Mouse (Mus musculus) hematopoietic stem cell, adult 5-6 weeks (primary cell): Measurements from ENCODE around the gene U2af1l4. TPM values are rescaled to one million over a fixed set of nuclear protein-coding genes. Genes with fewer than 3 reads are reported as not detected.

ENCODE experiments used
- ATAC-seq, 2 experiments: fragments of 125-278 bp in 1 of 2; replicated peaks in 1 of 2; 2 replicates each; pipeline ENCODE4 v1.8.0; 2016 to 2017; ENCODE audit warnings: inconsistent platforms in 2 of 2, mild to moderate bottlenecking in 2 of 2, moderate number of reproducible peaks in 2 of 2, low read depth in 1 of 2, moderate TSS enrichment in 1 of 2; ENCODE audit not compliant: low FRiP score in 2 of 2, poor library complexity in 2 of 2, severe bottlenecking in 2 of 2, insufficient read depth in 1 of 2, low TSS enrichment in 1 of 2
- total RNA-seq: library from RNA; stranded (forward); fragments of 172-1452, 232-1000 nt; gene quantifications from 2 replicates; pipeline ENCODE4 v1.2.3, GENCODE M21; 2017

The U2af1l4 gene
- total RNA-seq, 1 experiment from 2014 or later = 148 TPM

GRCm38 (mm10) chr7:30549880-30550279, 13.2 kb upstream of the U2af1l4 start:
- no peak for ATAC-seq

GRCm38 (mm10) chr7:30550603-30551002, 12.5 kb upstream of the U2af1l4 start:
- no peak for ATAC-seq

- ATAC-seq = peak; percentile 58 to 61
Measured at GRCm38 (mm10) chr7:30551445-30552101, 11.5 kb upstream of the U2af1l4 start.

- peak; percentile 86 to 92 for ATAC-seq
Measured at GRCm38 (mm10) chr7:30552102-30553020, 10.7 kb upstream of the U2af1l4 start, which contains the start of the genes Hspb6 and Proser3. Gene Hspb6, plus strand, starts transcription at chr7:30552178. Gene Proser3, minus strand, starts transcription at chr7:30552299.

GRCm38 (mm10) chr7:30553021-30553589, 10.0 kb upstream of the U2af1l4 start:
- no peak for ATAC-seq

- ATAC-seq = no peak
Measured at GRCm38 (mm10) chr7:30553810-30554584, 9.1 kb upstream of the U2af1l4 start.

- no peak for ATAC-seq
Measured at GRCm38 (mm10) chr7:30556894-30557536, 6.1 kb upstream of the U2af1l4 start.

- no peak for ATAC-seq
Measured at GRCm38 (mm10) chr7:30557901-30558514, 5.1 kb upstream of the U2af1l4 start.

- no peak for ATAC-seq
Measured at GRCm38 (mm10) chr7:30558656-30559442, 4.3 kb upstream of the U2af1l4 start.

GRCm38 (mm10) chr7:30559443-30559954, 3.6 kb upstream of the U2af1l4 start, which contains the start of gene Lin37:
Gene Lin37, minus strand, starts transcription at chr7:30559838.
- ATAC-seq = peak; percentile 65 to 79

GRCm38 (mm10) chr7:30560296-30560695, 2.8 kb upstream of the U2af1l4 start:
- ATAC-seq = no peak

GRCm38 (mm10) chr7:30562526-30563116, 480 bp upstream of the U2af1l4 start:
- ATAC-seq = peak in 1 of 2 experiments; percentile 5; a peak in 1 of 4 replicates

- ATAC-seq = no peak
Measured at GRCm38 (mm10) chr7:30563906-30564280, 792 bp downstream of the U2af1l4 start.

- ATAC-seq = no peak
Measured at GRCm38 (mm10) chr7:30564970-30565571, 2.0 kb downstream of the U2af1l4 start, which contains the start of gene Igflr1. Gene Igflr1, plus strand, starts transcription at chr7:30565427.

GRCm38 (mm10) chr7:30566033-30566432, 2.9 kb downstream of the U2af1l4 start:
- ATAC-seq = no peak
